Mouse (Mus musculus): ENCODE data around the gene Bicra. TPM values are rescaled to one million over a fixed set of nuclear protein-coding genes. Genes with fewer than 3 reads are reported as not detected.
A peak's percentile ranks its signal among the peaks of the same experiment; 100 is the strongest.

Bicra gene
- polyA plus RNA-seq, 2 experiments from 2014 or later: 3.7 TPM

GRCm38 (mm10) chr7:15938621-15939020 is 109.1 kb downstream of the Bicra start:
- no peak for ATAC-seq

DNA sequence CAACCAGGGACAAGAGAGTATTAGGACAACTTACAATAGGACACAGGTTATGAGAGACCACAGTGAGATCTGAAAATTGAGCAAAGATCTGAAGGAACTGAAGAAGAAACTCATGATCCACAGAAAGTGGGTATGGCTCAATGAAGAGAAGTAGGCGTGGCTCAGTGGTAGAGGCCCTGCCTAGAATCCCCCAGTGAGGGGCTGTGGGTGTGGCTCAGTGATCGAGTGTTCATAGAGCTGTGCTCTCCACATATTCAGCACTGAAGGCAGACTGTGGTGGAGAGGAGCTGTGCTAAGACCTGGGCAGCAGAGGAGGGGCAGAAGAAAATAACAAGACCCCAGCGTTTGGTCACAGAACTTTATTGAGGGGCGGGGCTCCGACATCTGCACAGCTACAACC is 110.2 kb downstream of the Bicra start:
- no peak for ATAC-seq

GRCm38 (mm10) chr7:15933437-15934359 is 114.0 kb downstream of the Bicra start:
- no peak for ATAC-seq

DNA sequence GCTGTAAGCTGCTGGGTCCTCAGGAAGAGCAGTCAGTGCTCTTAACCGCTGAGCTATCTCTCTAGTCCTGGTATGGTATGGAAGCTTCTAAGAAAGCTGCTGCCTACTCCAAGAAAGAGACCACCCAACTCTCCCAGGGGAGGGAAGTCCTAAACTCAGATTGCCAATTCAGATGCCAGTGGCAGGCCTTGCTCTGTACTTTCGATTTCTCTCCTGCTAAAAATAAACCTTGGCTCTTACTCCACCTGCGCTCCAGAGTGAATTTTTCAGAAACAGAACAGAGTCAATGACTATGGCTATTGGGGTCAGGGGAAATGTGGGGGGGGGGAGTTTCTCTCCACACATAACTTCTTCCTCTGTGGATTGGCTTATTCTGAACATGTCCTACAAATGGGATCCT is 116.1 kb downstream of the Bicra start:
- ATAC-seq: no peak

GRCm38 (mm10) chr7:15930543-15930942 is 117.2 kb downstream of the Bicra start:
- no peak for ATAC-seq

DNA sequence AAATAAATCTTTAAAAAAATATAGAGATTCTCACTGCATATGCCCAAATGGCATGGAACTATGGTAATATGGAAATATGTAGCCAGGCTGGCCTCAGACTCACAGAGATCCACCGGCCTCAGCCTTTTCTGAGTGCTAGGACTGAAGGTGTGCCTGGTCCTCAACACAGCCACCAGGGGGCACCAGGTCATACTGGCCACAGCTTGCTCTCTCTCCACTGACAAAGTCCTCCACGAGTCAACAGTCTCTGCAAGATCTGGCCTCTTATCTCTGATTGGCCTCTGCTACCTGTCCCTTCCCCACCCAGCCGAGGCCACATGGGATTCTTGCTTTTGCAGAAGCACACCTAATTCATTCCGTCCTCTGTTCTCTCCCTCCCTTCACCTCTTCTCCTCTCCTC is 117.8 kb downstream of the Bicra start:
- ATAC-seq: peak; percentile 65

GRCm38 (mm10) chr7:15922220-15922773 is 125.4 kb downstream of the Bicra start, which contains the start of gene Selenow:
Gene Selenow (minus strand): TSS chr7:15922402.
- peak; percentile 90 for ATAC-seq

GRCm38 (mm10) chr7:15921796-15922195 is 125.9 kb downstream of the Bicra start:
- peak; percentile 72 for ATAC-seq

Other genes with a start within 250 kb of the Bicra start
- gene Obox6, start 208.2 kb downstream of the Bicra start, polyA plus RNA-seq (2017; shearing (Covaris generic)): not detected
- not detected for gene Crx, start 168.0 kb downstream of the Bicra start, polyA plus RNA-seq (2017; shearing (Covaris generic))
- gene Crxos, start 165.3 kb downstream of the Bicra start, polyA plus RNA-seq (2017; shearing (Covaris generic)): not detected
- 100 to 1,000 TPM; 824 to 866 TPM for gene Selenow, start 125.5 kb downstream of the Bicra start, polyA plus RNA-seq (2017; shearing (Covaris generic))
- gene Nop53, start 101.8 kb downstream of the Bicra start, polyA plus RNA-seq (2017; shearing (Covaris generic)): 100 to 1,000 TPM; 334 to 398 TPM
- gene Ehd2, start 80.4 kb downstream of the Bicra start, polyA plus RNA-seq (2017; shearing (Covaris generic)): under 1 TPM; 0.07 to 0.11 TPM
- under 1 TPM in 1 of 2 experiments, not detected in 1; 0.11 TPM for gene Zfp541, start 13.9 kb upstream of the Bicra start, polyA plus RNA-seq (2017; shearing (Covaris generic))
- 100 to 1,000 TPM; 162 to 259 TPM for gene Napa, start 50.5 kb upstream of the Bicra start, polyA plus RNA-seq (2017; shearing (Covaris generic))
- gene Kptn, start 72.0 kb upstream of the Bicra start, polyA plus RNA-seq (2017; shearing (Covaris generic)): 10 to 100 TPM; 18.6 to 21.8 TPM
- not detected for gene Slc8a2, start 81.9 kb upstream of the Bicra start, polyA plus RNA-seq (2017; shearing (Covaris generic))
- 10 to 100 TPM; 11.0 to 17.9 TPM for gene Meis3, start 127.2 kb upstream of the Bicra start, polyA plus RNA-seq (2017; shearing (Covaris generic))
- gene Dhx34, start 174.1 kb upstream of the Bicra start, polyA plus RNA-seq (2017; shearing (Covaris generic)): 10 to 100 TPM in 1 of 2 experiments, 1 to 10 TPM in 1; 7.0 to 10.9 TPM
- gene C5ar2, start 196.2 kb upstream of the Bicra start, polyA plus RNA-seq (2017; shearing (Covaris generic)): not detected
- not detected for gene C5ar1, start 211.6 kb upstream of the Bicra start, polyA plus RNA-seq (2017; shearing (Covaris generic))
- 1 to 10 TPM; 1.8 to 2.8 TPM for gene Inafm1, start 225.7 kb upstream of the Bicra start, polyA plus RNA-seq (2017; shearing (Covaris generic))
- gene Ccdc9, start 238.9 kb upstream of the Bicra start, polyA plus RNA-seq (2017; shearing (Covaris generic)): 10 to 100 TPM; 11.1 to 11.2 TPM